Mouse (Mus musculus): ENCODE results near the gene Cog1. TPM values are rescaled to one million over a fixed set of nuclear protein-coding genes. Genes with fewer than 3 reads are reported as not detected.

The Cog1 gene
- polyA plus RNA-seq, 1 experiment from 2014 or later: 40.1 TPM

DNA sequence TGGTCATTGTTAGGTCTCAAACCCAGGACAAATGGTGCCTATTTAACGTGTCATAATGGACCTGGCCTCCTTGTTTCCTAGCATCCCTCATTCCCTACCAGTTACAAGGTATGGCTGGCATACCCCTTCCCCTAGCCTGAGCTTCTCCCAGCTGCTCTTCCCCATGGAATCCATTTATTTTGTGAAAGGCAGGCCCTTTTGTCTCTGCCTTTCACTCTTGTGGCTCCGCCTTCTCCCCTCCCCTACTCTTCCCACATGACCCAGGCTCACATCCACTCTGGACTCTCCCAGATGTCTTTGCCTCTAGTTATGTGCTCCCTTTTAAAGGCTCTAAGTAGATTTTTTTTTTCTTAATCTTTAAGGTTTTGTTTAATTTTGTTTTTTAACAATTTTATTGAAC, 38.1 kb downstream of the Cog1 start:
- H3K9ac ChIP-seq (replicated peaks; ENCODE audit: low read length): peak overlapping the region; percentile 20; the same call in 1 of the 2 replicates
- no peaks in the 10 kb centered on the region for H3K27me3 ChIP-seq (ENCODE audit: control insufficient read depth, insufficient read depth, low read length)
- H3K36me3 ChIP-seq (ENCODE audit: control insufficient read depth, insufficient read depth, low read length): peaks cover 39% of the 10 kb centered on the region
- WGBS: 33% methylated on average over 2 of the region's 2 CpGs
- no peaks in the 10 kb centered on the region for H3K9me3 ChIP-seq (ENCODE audit: control insufficient read depth, low read length)
- H3K4me2 ChIP-seq (ENCODE audit: low read length): no peak overlapping the region
- H3K4me3 ChIP-seq (replicated peaks; ENCODE audit: low read depth, low read length): no peak overlapping the region
- H3K4me1 ChIP-seq (ENCODE audit: control insufficient read depth, insufficient read depth, low read length): peaks cover 32% of the 10 kb centered on the region
- no peak for ATAC-seq (ENCODE audit: low FRiP score, low TSS enrichment)
- peak; percentile 35 for DNase-seq
- 0 out of 2 replicates have a peak overlapping the region, but pooled peaks have one; percentile 5 for H3K27ac ChIP-seq (replicated peaks; ENCODE audit: low read depth, low read length)

DNA sequence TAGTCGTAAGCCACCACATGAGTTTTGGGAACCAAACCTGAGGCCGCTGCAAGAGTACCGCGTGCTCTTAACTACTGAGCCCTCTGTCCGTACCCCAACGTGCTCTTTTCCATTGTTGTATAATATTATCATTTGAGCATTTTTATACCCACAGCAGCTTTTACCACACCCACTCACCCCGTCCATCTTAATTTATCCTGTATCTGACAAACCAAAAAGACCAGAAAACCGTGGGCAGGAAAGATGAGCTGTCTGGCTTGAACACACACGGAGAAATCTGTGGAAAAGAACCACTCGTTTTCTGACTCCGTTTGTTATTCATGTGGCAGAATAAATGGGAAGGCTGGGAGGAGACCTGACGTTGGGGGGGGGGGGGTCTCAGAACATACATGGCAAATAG, 41.5 kb downstream of the Cog1 start:
- Histone ChIP-seq H3K9ac (replicated peaks; ENCODE audit: low read length) (no peak overlapping the region), H3K9me3 (ENCODE audit: control insufficient read depth, low read length) (no peaks in the 10 kb centered on the region), H3K27ac (replicated peaks; ENCODE audit: low read depth, low read length) (no peak overlapping the region), H3K4me1 (ENCODE audit: control insufficient read depth, insufficient read depth, low read length) (peaks cover 12% of the 10 kb centered on the region; the same call in 1 of the 2 replicates), H3K36me3 (ENCODE audit: control insufficient read depth, insufficient read depth, low read length) (peaks cover 71% of the 10 kb centered on the region), H3K27me3 (ENCODE audit: control insufficient read depth, insufficient read depth, low read length) (no peaks in the 10 kb centered on the region), H3K4me3 (replicated peaks; ENCODE audit: low read depth, low read length) (no peak overlapping the region), H3K4me2 (ENCODE audit: low read length) (no peak overlapping the region)
- DNase-seq: no peak
- 94% methylated on average over 12 of the region's 12 CpGs for WGBS
- no peak for ATAC-seq (ENCODE audit: low FRiP score, low TSS enrichment)

DNA sequence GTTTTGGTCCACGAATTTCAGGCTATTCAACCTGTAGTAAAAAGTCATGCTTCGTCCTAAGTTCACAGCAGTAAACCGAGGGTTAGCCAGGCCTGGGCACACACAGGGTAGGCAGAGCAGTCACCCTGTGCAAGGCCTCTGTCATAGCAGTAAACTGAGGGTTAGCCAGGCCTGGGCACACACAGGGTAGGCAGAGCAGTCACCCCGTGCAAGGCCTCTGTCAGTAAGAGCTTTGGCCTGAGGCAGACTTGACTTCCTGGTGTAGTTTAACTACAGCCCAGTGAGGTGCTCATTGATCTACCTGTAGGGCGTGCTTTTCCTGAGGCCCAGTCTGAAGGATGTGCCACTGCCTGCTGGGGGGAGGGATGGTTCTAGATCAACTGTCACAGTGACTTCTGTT, 42.3 kb downstream of the Cog1 start:
- Histone ChIP-seq H3K27me3 (ENCODE audit: control insufficient read depth, insufficient read depth, low read length) (no peaks in the 10 kb centered on the region), H3K4me1 (ENCODE audit: control insufficient read depth, insufficient read depth, low read length) (peaks cover 8% of the 10 kb centered on the region; the same call in 1 of the 2 replicates), H3K4me2 (ENCODE audit: low read length) (no peak overlapping the region), H3K36me3 (ENCODE audit: control insufficient read depth, insufficient read depth, low read length) (peaks cover 78% of the 10 kb centered on the region), H3K9me3 (ENCODE audit: control insufficient read depth, low read length) (no peaks in the 10 kb centered on the region), H3K9ac (replicated peaks; ENCODE audit: low read length) (no peak overlapping the region), H3K4me3 (replicated peaks; ENCODE audit: low read depth, low read length) (no peak overlapping the region), H3K27ac (replicated peaks; ENCODE audit: low read depth, low read length) (no peak overlapping the region)
- DNase-seq: no peak
- 92% methylated on average over 5 of the region's 5 CpGs for WGBS
- no peak for ATAC-seq (ENCODE audit: low FRiP score, low TSS enrichment)

DNA sequence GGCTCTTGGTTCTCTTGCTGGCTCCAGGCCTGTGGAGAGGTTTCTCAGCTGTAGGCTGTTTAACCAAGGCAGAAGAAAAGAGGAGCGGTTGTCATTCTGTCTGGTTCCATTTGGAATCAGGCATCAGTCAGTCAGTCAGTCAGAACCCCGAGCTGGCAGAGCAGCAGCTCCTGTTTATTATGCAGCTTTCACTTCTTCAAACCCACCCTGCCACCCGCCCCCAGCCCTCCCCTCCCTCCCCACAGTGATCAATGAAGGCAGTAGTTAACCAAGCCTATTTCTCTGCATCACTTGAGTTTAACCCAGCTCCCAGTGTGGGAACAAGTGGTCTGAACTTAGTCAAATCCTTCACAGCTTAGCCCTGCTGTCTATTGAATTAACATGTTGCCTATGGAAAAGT, 42.9 kb downstream of the Cog1 start:
- no peak overlapping the region for H3K4me2 ChIP-seq (ENCODE audit: low read length)
- H3K27me3 ChIP-seq (ENCODE audit: control insufficient read depth, insufficient read depth, low read length): no peaks in the 10 kb centered on the region
- peaks cover 80% of the 10 kb centered on the region for H3K36me3 ChIP-seq (ENCODE audit: control insufficient read depth, insufficient read depth, low read length)
- H3K27ac ChIP-seq (replicated peaks; ENCODE audit: low read depth, low read length): no peak overlapping the region
- DNase-seq (no peak), ATAC-seq (ENCODE audit: low FRiP score, low TSS enrichment) (no peak)
- H3K4me3 ChIP-seq (replicated peaks; ENCODE audit: low read depth, low read length): no peak overlapping the region
- 62% methylated on average over 3 of the region's 3 CpGs for WGBS
- no peak overlapping the region for H3K9ac ChIP-seq (replicated peaks; ENCODE audit: low read length)
- H3K9me3 ChIP-seq (ENCODE audit: control insufficient read depth, low read length): no peaks in the 10 kb centered on the region
- H3K4me1 ChIP-seq (ENCODE audit: control insufficient read depth, insufficient read depth, low read length): peaks cover 3% of the 10 kb centered on the region; the same call in 1 of the 2 replicates

DNA sequence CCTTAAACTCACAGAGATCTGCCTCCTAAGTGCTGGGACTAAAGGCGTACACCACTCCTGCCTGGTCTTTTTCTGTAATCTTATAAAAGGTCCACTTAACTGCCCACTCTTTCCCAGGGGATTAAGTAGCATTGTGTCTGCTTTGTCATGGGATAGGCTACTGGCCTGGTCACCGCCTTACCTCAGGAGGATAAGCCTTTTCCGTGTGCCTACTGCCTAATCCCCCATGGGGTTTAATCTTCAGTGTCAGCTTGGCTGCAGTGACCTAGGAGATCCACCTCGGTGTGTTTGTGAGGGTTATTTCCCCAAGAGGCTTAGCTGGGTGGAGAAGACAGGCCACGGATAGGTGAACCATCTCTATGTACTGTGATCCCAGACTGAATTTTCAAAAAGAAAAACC, 48.6 kb downstream of the Cog1 start:
- Histone ChIP-seq H3K9me3 (ENCODE audit: control insufficient read depth, low read length) (no peaks in the 10 kb centered on the region), H3K4me2 (ENCODE audit: low read length) (no peak overlapping the region), H3K9ac (replicated peaks; ENCODE audit: low read length) (no peak overlapping the region), H3K27me3 (ENCODE audit: control insufficient read depth, insufficient read depth, low read length) (no peaks in the 10 kb centered on the region), H3K4me1 (ENCODE audit: control insufficient read depth, insufficient read depth, low read length) (no peaks in the 10 kb centered on the region), H3K4me3 (replicated peaks; ENCODE audit: low read depth, low read length) (no peak overlapping the region), H3K27ac (replicated peaks; ENCODE audit: low read depth, low read length) (no peak overlapping the region), H3K36me3 (ENCODE audit: control insufficient read depth, insufficient read depth, low read length) (peaks cover 46% of the 10 kb centered on the region)
- 27% methylated on average over 5 of the region's 5 CpGs for WGBS
- DNase-seq (no peak), ATAC-seq (ENCODE audit: low FRiP score, low TSS enrichment) (no peak)

DNA sequence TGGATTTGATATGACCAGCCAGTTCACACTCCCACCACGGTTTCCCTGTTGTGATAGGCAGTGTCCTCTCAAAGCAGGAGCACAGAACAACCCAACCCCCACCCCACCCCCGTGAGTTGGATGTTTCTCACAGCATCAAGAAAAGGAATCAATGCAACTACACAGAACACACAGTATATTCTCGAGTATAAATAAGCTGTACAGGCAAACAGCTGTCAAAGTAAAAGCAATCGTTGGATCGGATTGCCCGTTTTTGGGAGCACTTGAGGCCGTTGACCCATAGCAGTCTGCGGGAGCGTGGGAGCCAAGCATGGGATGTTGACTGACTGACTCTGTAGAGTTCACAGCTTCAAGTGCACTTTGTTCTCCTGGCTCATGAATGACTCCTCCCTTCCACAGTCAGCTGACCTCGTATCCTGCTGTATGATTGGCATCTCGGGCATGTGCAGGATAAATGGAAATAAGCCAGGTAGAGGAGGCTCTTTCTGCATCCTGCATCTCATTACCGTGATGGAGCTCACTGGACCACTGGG, 49.1 kb downstream of the Cog1 start:
- Histone ChIP-seq H3K9me3 (ENCODE audit: control insufficient read depth, low read length) (no peaks in the 10 kb centered on the region), H3K4me3 (replicated peaks; ENCODE audit: low read depth, low read length) (no peak overlapping the region), H3K27me3 (ENCODE audit: control insufficient read depth, insufficient read depth, low read length) (no peaks in the 10 kb centered on the region), H3K9ac (replicated peaks; ENCODE audit: low read length) (no peak overlapping the region), H3K4me2 (ENCODE audit: low read length) (no peak overlapping the region), H3K27ac (replicated peaks; ENCODE audit: low read depth, low read length) (no peak overlapping the region), H3K36me3 (ENCODE audit: control insufficient read depth, insufficient read depth, low read length) (peaks cover 41% of the 10 kb centered on the region), H3K4me1 (ENCODE audit: control insufficient read depth, insufficient read depth, low read length) (no peaks in the 10 kb centered on the region)
- WGBS: 77% methylated on average over 12 of the region's 12 CpGs
- no peak for ATAC-seq (ENCODE audit: low FRiP score, low TSS enrichment)
- no peak for DNase-seq

DNA sequence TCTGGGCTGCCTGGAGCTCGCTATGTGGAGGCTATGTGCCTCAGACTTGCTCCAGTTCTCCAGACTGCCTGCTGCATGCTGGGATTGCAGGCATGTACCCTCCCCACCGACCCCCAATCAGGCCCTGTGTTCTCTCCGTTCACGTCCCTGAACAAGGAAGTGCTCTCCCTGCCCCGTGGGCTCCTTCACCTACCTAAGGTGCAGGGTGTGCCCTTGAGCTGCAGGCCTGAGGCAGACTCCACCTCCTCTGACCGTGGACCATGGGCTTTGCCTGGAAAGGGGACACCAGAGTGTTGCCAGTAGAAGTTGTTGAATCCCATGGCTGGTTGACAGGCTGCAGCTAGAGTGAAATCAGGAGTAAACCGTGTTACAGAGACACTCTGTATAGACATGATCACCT, 50.7 kb downstream of the Cog1 start:
- ATAC-seq (ENCODE audit: low FRiP score, low TSS enrichment) (no peak), DNase-seq (no peak)
- H3K27me3 ChIP-seq (ENCODE audit: control insufficient read depth, insufficient read depth, low read length): no peaks in the 10 kb centered on the region
- H3K4me1 ChIP-seq (ENCODE audit: control insufficient read depth, insufficient read depth, low read length): no peaks in the 10 kb centered on the region
- WGBS: 87% methylated on average over 7 of the region's 7 CpGs
- no peak overlapping the region for H3K27ac ChIP-seq (replicated peaks; ENCODE audit: low read depth, low read length)
- no peak overlapping the region for H3K4me3 ChIP-seq (replicated peaks; ENCODE audit: low read depth, low read length)
- no peak overlapping the region for H3K4me2 ChIP-seq (ENCODE audit: low read length)
- H3K9ac ChIP-seq (replicated peaks; ENCODE audit: low read length): no peak overlapping the region
- H3K9me3 ChIP-seq (ENCODE audit: control insufficient read depth, low read length): no peaks in the 10 kb centered on the region
- H3K36me3 ChIP-seq (ENCODE audit: control insufficient read depth, insufficient read depth, low read length): peaks cover 28% of the 10 kb centered on the region

DNA sequence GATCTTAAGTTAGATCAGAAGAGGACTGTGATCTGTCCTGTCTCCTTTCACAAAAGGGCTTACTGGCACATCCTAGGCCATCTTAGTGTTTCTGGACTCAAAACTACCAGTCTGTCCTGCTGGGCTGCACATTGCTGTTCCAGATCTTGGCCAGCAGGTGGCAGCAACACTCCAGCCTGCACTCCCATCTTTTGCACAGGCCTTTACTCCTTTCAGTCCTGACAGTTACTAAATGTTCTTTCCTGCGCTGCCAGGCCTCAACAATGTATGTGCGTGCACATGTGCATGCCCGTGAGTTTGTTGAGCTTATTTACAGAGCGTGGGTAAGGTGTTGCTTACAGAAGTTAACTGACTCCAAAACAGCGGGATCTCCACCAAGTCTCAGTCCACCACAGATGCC, 54.8 kb downstream of the Cog1 start:
- Histone ChIP-seq H3K4me1 (ENCODE audit: control insufficient read depth, insufficient read depth, low read length) (no peaks in the 10 kb centered on the region), H3K4me2 (ENCODE audit: low read length) (no peak overlapping the region), H3K4me3 (replicated peaks; ENCODE audit: low read depth, low read length) (no peak overlapping the region), H3K27ac (replicated peaks; ENCODE audit: low read depth, low read length) (no peak overlapping the region), H3K36me3 (ENCODE audit: control insufficient read depth, insufficient read depth, low read length) (0 out of 2 replicates have a peak, but pooled peaks cover 10% of the 10 kb centered on the region), H3K9ac (replicated peaks; ENCODE audit: low read length) (no peak overlapping the region), H3K9me3 (ENCODE audit: control insufficient read depth, low read length) (no peaks in the 10 kb centered on the region), H3K27me3 (ENCODE audit: control insufficient read depth, insufficient read depth, low read length) (no peaks in the 10 kb centered on the region)
- WGBS: 44% methylated on average over 5 of the region's 5 CpGs
- peak; percentile 27; the same call in 1 of the 2 replicates for ATAC-seq (ENCODE audit: low FRiP score, low TSS enrichment)
- peak; percentile 85 for DNase-seq

DNA sequence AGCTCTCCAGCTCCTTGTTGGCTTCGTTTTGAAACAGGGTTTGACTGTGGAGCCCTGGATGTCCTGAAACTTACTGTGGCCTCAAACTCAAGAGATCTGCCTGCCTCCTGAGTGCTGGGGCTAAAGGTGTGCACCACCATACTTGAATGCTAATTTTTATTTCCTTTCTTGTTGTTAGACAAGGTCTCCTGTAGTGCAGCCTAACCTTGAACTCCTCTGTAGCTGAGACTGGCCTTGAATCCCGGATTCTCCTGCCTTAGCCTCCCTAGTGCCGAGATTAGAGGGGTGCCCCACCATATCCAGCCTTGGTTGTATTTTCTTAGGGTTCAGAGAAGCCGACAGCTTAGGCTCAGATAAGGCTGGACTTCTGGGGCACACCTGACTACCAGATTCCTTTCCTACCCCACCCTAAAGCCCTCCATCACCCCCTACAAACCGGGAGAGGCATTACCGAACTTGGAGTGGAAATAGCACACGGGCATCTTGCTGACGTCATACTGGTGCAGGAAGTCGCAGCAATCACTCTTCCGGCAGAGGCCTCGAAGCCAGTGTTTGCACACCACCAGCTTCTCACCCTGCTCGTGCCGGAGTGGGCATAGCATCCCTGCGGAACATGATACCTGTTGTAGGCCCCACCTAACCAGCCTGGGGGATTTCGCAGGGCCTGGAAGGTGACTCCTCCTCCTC, 57.1 kb downstream of the Cog1 start:
- 91% methylated on average over 15 of the region's 15 CpGs for WGBS
- no peaks in the 10 kb centered on the region for H3K9me3 ChIP-seq (ENCODE audit: control insufficient read depth, low read length)
- H3K36me3 ChIP-seq (ENCODE audit: control insufficient read depth, insufficient read depth, low read length): 0 out of 2 replicates have a peak, but pooled peaks cover 7% of the 10 kb centered on the region

More for the DNA sequence above, 57.1 kb downstream of the Cog1 start:
- no peak for DNase-seq
- H3K4me1 ChIP-seq (ENCODE audit: control insufficient read depth, insufficient read depth, low read length): peaks cover 21% of the 10 kb centered on the region
- no peaks in the 10 kb centered on the region for H3K27me3 ChIP-seq (ENCODE audit: control insufficient read depth, insufficient read depth, low read length)
- H3K9ac ChIP-seq (replicated peaks; ENCODE audit: low read length): no peak overlapping the region
- no peak for ATAC-seq (ENCODE audit: low FRiP score, low TSS enrichment)
- H3K4me2 ChIP-seq (ENCODE audit: low read length): no peak overlapping the region
- no peak overlapping the region for H3K27ac ChIP-seq (replicated peaks; ENCODE audit: low read depth, low read length)
- no peak overlapping the region for H3K4me3 ChIP-seq (replicated peaks; ENCODE audit: low read depth, low read length)
